Mouse (Mus musculus): ENCODE results near the gene Cd160.

DNA sequence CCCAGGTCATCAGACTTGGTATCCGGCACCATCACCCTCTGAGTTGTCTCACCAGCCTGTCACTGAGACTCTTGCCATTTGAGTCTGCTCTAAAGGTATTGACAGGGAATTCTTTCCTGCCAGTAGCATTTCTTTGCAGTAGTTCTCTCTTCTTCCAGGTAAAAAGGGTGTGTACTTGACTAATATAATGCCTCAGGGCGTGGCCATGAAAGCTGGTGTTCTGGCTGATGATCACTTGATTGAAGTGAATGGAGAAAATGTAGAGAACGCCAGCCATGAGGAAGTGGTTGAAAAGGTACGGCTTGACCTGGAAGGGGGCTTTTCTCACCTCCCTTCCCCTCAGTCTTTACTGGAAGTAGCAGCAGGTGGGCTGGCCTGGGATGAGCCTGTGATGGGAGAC is 25.2 kb upstream of the Cd160 start:
- no peak for TF ChIP-seq CTCF (IDR thresholded peaks at IDR 0.05; ENCODE audit: control insufficient read depth, insufficient read depth, insufficient replicate concordance, low read depth, low read length)
- no peak for TF ChIP-seq POLR2A (IDR thresholded peaks at IDR 0.05; ENCODE audit: control insufficient read depth, low read depth, low read length)
